ENCODE assay signal across 8 mouse cellular contexts in genomic region chr7:63755476-63755948, GRCm38 (mm10).
DNase-seq lines count a peak whose midpoint lies in the region; ATAC-seq and TF ChIP-seq lines count a peak whose summit lies in the region.

No protein-coding gene starts in this region.

- H3K27me3 ChIP-seq in embryonic facial prominence, embryonic 14.5 days (replicated peaks; ENCODE audit: control insufficient read depth, insufficient read depth, low read length): peaks cover 68% of the 10 kb centered on the region
- H3K27me3 ChIP-seq in heart, embryonic 11.5 days (ENCODE audit: control insufficient read depth, insufficient read depth, low read length): peaks cover 69% of the 10 kb centered on the region
- H3K27me3 ChIP-seq in kidney, embryonic 15.5 days: peaks cover 73% of the 10 kb centered on the region
- peaks cover 69% of the 10 kb centered on the region for H3K27me3 ChIP-seq in limb, embryonic 14.5 days (ENCODE audit: control insufficient read depth, insufficient read depth, low read length)
- H3K27me3 ChIP-seq in midbrain, embryonic 15.5 days (replicated peaks): peaks cover 57% of the 10 kb centered on the region

- peak overlapping the region; percentile 54 for H3K9ac ChIP-seq in embryonic facial prominence, embryonic 14.5 days (ENCODE audit: low read depth, low read length)
- peak overlapping the region; percentile 47; the same call in 1 of the 2 replicates for H3K9ac ChIP-seq in heart, embryonic 11.5 days (ENCODE audit: low read depth, low read length)
- peak overlapping the region; percentile 25 for H3K9ac ChIP-seq in kidney, embryonic 15.5 days
- 0 out of 2 replicates have a peak overlapping the region, but pooled peaks have one; percentile 22 for H3K9ac ChIP-seq in limb, embryonic 14.5 days (ENCODE audit: low read depth, low read length, severe bottlenecking)
- H3K9ac ChIP-seq in midbrain, embryonic 15.5 days: peak overlapping the region; percentile 36

- no peak overlapping the region for H3K27ac ChIP-seq in embryonic facial prominence, embryonic 14.5 days (replicated peaks; ENCODE audit: low read depth, low read length)
- H3K27ac ChIP-seq in heart, embryonic 11.5 days (ENCODE audit: low read depth, low read length): no peak overlapping the region
- H3K27ac ChIP-seq in kidney, embryonic 15.5 days: no peak overlapping the region
- H3K27ac ChIP-seq in limb, embryonic 14.5 days (replicated peaks; ENCODE audit: low read depth, low read length): no peak overlapping the region
- H3K27ac ChIP-seq in midbrain, embryonic 15.5 days: no peak overlapping the region

- no peaks in the 10 kb centered on the region for H3K9me3 ChIP-seq in embryonic facial prominence, embryonic 14.5 days (ENCODE audit: control insufficient read depth, low read length)
- H3K9me3 ChIP-seq in heart, embryonic 11.5 days (replicated peaks; ENCODE audit: control insufficient read depth, low read length): no peaks in the 10 kb centered on the region
- no peaks in the 10 kb centered on the region for H3K9me3 ChIP-seq in kidney, embryonic 15.5 days (replicated peaks)
- no peaks in the 10 kb centered on the region for H3K9me3 ChIP-seq in limb, embryonic 14.5 days (ENCODE audit: control insufficient read depth, low read length)
- H3K9me3 ChIP-seq in midbrain, embryonic 15.5 days: no peaks in the 10 kb centered on the region

- no peak; the same call in 1 of the 2 replicates for ATAC-seq in embryonic facial prominence, embryonic 14.5 days (ENCODE audit: low read depth)
- no peak for ATAC-seq in heart, embryonic 11.5 days (replicated peaks; ENCODE audit: insufficient number of reproducible peaks, low FRiP score, low TSS enrichment)
- 0 out of 2 replicates have a peak, but pooled peaks have one; percentile 17 for ATAC-seq in kidney, embryonic 15.5 days (replicated peaks; ENCODE audit: low FRiP score)
- ATAC-seq in limb, embryonic 14.5 days (ENCODE audit: low FRiP score, low read depth): peak; percentile 44; the same call in 1 of the 2 replicates
- ATAC-seq in midbrain, embryonic 15.5 days (replicated peaks): peak; percentile 9; the same call in 1 of the 2 replicates

- H3K4me2 ChIP-seq in embryonic facial prominence, embryonic 14.5 days (ENCODE audit: low read depth, low read length): peak overlapping the region; percentile 70
- peak overlapping the region; percentile 74 for H3K4me2 ChIP-seq in heart, embryonic 11.5 days
- peak overlapping the region; percentile 67 for H3K4me2 ChIP-seq in kidney, embryonic 15.5 days
- H3K4me2 ChIP-seq in limb, embryonic 14.5 days (replicated peaks; ENCODE audit: low read depth, low read length, severe bottlenecking): peak overlapping the region; percentile 57
- peak overlapping the region; percentile 86 for H3K4me2 ChIP-seq in midbrain, embryonic 15.5 days

- DNase-seq in adrenal gland, postnatal 36 days: peak; percentile 92
- DNase-seq in embryonic facial prominence, embryonic 14.5 days (ENCODE audit: low spot score): peak; percentile 78
- peak; percentile 48 for DNase-seq in limb, embryonic 14.5 days (ENCODE audit: low spot score)
- peak; percentile 49 for DNase-seq in spleen, adult 12 weeks (ENCODE audit: low spot score)
- DNase-seq in adipocyte (ENCODE audit: low spot score): no peak

- under 1% methylated on average over 13 of the region's 13 CpGs for WGBS in embryonic facial prominence, embryonic 14.5 days
- 1% methylated on average over 13 of the region's 13 CpGs for WGBS in heart, embryonic 11.5 days (ENCODE audit: insufficient replicate concordance)
- under 1% methylated on average over 13 of the region's 13 CpGs for whole genome bisulfite sequencing in kidney, embryonic 15.5 days
- WGBS in limb, embryonic 14.5 days: under 1% methylated on average over 13 of the region's 13 CpGs
- 3% methylated on average over 13 of the region's 13 CpGs for WGBS in midbrain, embryonic 15.5 days

- 0 out of 2 replicates have a peak, but pooled peaks cover 4% of the 10 kb centered on the region for H3K4me1 ChIP-seq in embryonic facial prominence, embryonic 14.5 days (ENCODE audit: control insufficient read depth, insufficient read depth, low read length)
- peaks cover 5% of the 10 kb centered on the region for H3K4me1 ChIP-seq in heart, embryonic 11.5 days (ENCODE audit: control insufficient read depth, insufficient read depth, low read length)
- H3K4me1 ChIP-seq in kidney, embryonic 15.5 days: peaks cover 33% of the 10 kb centered on the region
- H3K4me1 ChIP-seq in limb, embryonic 14.5 days (ENCODE audit: control insufficient read depth, insufficient read depth, low read length): 0 out of 2 replicates have a peak, but pooled peaks cover 2% of the 10 kb centered on the region
- H3K4me1 ChIP-seq in midbrain, embryonic 15.5 days: peaks cover 41% of the 10 kb centered on the region

- H3K36me3 ChIP-seq in embryonic facial prominence, embryonic 14.5 days (ENCODE audit: control insufficient read depth, insufficient read depth, low read length): no peaks in the 10 kb centered on the region
- no peaks in the 10 kb centered on the region for H3K36me3 ChIP-seq in heart, embryonic 11.5 days (ENCODE audit: control insufficient read depth, insufficient read depth, low read length)
- H3K36me3 ChIP-seq in kidney, embryonic 15.5 days: no peaks in the 10 kb centered on the region
- no peaks in the 10 kb centered on the region for H3K36me3 ChIP-seq in limb, embryonic 14.5 days (ENCODE audit: control insufficient read depth, insufficient read depth, low read length)
- H3K36me3 ChIP-seq in midbrain, embryonic 15.5 days (replicated peaks): no peaks in the 10 kb centered on the region

- H3K4me3 ChIP-seq in embryonic facial prominence, embryonic 14.5 days (ENCODE audit: low read depth, low read length): peak overlapping the region; percentile 36
- peak overlapping the region; percentile 42 for H3K4me3 ChIP-seq in heart, embryonic 11.5 days (ENCODE audit: low read depth, low read length)
- H3K4me3 ChIP-seq in kidney, embryonic 15.5 days (replicated peaks): peak overlapping the region; percentile 39
- peak overlapping the region; percentile 32 for H3K4me3 ChIP-seq in limb, embryonic 14.5 days (replicated peaks; ENCODE audit: low read length)
- H3K4me3 ChIP-seq in midbrain, embryonic 15.5 days: peak overlapping the region; percentile 39

- no peak for TF ChIP-seq POLR2A in limb, embryonic 14.5 days (IDR thresholded peaks at IDR 0.05; ENCODE audit: borderline replicate concordance, extremely low read depth, insufficient read depth, insufficient read length)

Comparison
In these comparisons a context has a peak if more than half of its experiments do, and no peak if none do; other contexts are left out.
1. ATAC-seq: peak in kidney, embryonic 15.5 days (single experiment), limb, embryonic 14.5 days (single experiment) and midbrain, embryonic 15.5 days (single experiment); none in embryonic facial prominence, embryonic 14.5 days (single experiment) and heart, embryonic 11.5 days (single experiment).
2. Peak in every context shown above with its lines, with median percentiles within 50 percentile points of each other: H3K4me2 ChIP-seq, H3K4me3 ChIP-seq and H3K9ac ChIP-seq.